Mouse (Mus musculus) ES-E14 (cell line): ENCODE measurements around the gene Gpr18. TPM values are rescaled to one million over a fixed set of nuclear protein-coding genes. Genes with fewer than 3 reads are reported as not detected.

ENCODE experiments used
- DNase-seq: peaks from one replicate; pipeline ENCODE4 v3.0.0-alpha.2; 2013; ENCODE audit warnings: low read depth, low spot score
- H3K27ac ChIP-seq: 2 replicates; pipeline ENCODE4 v1.5.1; 2012; ENCODE audit warnings: low read depth, mild to moderate bottlenecking, low read length, moderate library complexity, mixed read lengths; ENCODE audit not compliant: poor library complexity, insufficient read depth, severe bottlenecking
- H3K36me3 ChIP-seq: 2 replicates; pipeline ENCODE4 v1.6.1; 2012; ENCODE audit warnings: mild to moderate bottlenecking, low read length, moderate library complexity, mixed read lengths; ENCODE audit not compliant: control insufficient read depth, poor library complexity, insufficient read depth, severe bottlenecking
- H3K4me1 ChIP-seq, 2 experiments: fragments of 150-350 bp in 1 of 2; sonication (generic) in 1 of 2; 2 replicates each; pipeline ENCODE4 v1.6.1; 2012; ENCODE audit warnings: low read length in 2 of 2, mild to moderate bottlenecking in 1 of 2, mixed read lengths in 1 of 2; ENCODE audit not compliant: control insufficient read depth in 2 of 2, insufficient read depth in 2 of 2, poor library complexity in 1 of 2
- H3K4me3 ChIP-seq, 2 experiments: fragments of 150-350 bp in 1 of 2; sonication (generic) in 1 of 2; 2 replicates each; pipeline ENCODE4 v1.5.1; 2012; ENCODE audit warnings: low read length in 2 of 2, low read depth in 1 of 2, mild to moderate bottlenecking in 1 of 2, mixed read lengths in 1 of 2; ENCODE audit not compliant: insufficient read depth in 1 of 2, poor library complexity in 1 of 2, severe bottlenecking in 1 of 2
- H3K9ac ChIP-seq: 2 replicates; pipeline ENCODE4 v1.6.1; 2012; ENCODE audit warnings: low read depth, mild to moderate bottlenecking, low read length, mixed read lengths; ENCODE audit not compliant: poor library complexity, insufficient read depth, severe bottlenecking
- H3K9me3 ChIP-seq: fragments of 150-350 bp; sonication (generic); 2 replicates; pipeline ENCODE4 v1.6.1; 2012; ENCODE audit warnings: low read depth, mild to moderate bottlenecking, low read length; ENCODE audit not compliant: control insufficient read depth, insufficient read depth
- CHD2 ChIP-seq: IDR thresholded peaks from 2 replicates; pipeline ENCODE4 v1.6.1; 2014; ENCODE audit warnings: mild to moderate bottlenecking, low read depth, low read length, inconsistent platforms
- HCFC1 ChIP-seq: IDR thresholded peaks from 2 replicates; pipeline ENCODE4 v1.6.1; 2012; ENCODE audit warnings: low read length, inconsistent platforms, borderline replicate concordance; ENCODE audit not compliant: insufficient read depth
- MAFK ChIP-seq: IDR thresholded peaks from 2 replicates; pipeline ENCODE4 v1.6.1; 2014; ENCODE audit warnings: mild to moderate bottlenecking, low read depth, low read length, inconsistent platforms; ENCODE audit not compliant: insufficient read depth
- ZC3H11A ChIP-seq: IDR thresholded peaks from 2 replicates; pipeline ENCODE4 v1.6.1; 2012; ENCODE audit warnings: low read depth, mild to moderate bottlenecking, inconsistent platforms, low read length, borderline replicate concordance
- ZNF384 ChIP-seq: IDR thresholded peaks from 2 replicates; pipeline ENCODE4 v1.6.1; 2012; ENCODE audit warnings: low read depth, low read length, inconsistent platforms
- in situ Hi-C, 2 experiments: fragments of 600-800 bp; cut with MboI; formaldehyde crosslinking; loops; one replicate each; pipeline ENCODE4 v1.15.1; 2025; ENCODE audit warnings: low sequenced_read_pairs in 2 of 2, inconsistent platforms in 1 of 2; ENCODE audit not compliant: unreplicated experiment in 2 of 2
- total RNA-seq: library from RNA; depleted of rRNA; stranded (reverse); fragments of 300-350 nt; gene quantifications from 2 replicates; pipeline ENCODE4 v1.2.3, GENCODE M21; 2012

The Gpr18 gene
- total RNA-seq, 1 experiment, result 0.49 TPM

- TF ChIP-seq CHD2 (no peak), ZNF384 (no peak), MAFK (no peak)
- no peak for DNase-seq
Observed at GRCm38 (mm10) chr14:121962128-121962890, 46.7 kb upstream of the Gpr18 start.

GRCm38 (mm10) chr14:121961496-121962127 is 46.0 kb upstream of the Gpr18 start:
- Histone ChIP-seq H3K9ac (no peak overlapping the region), H3K9me3 (no peaks in the 10 kb centered on the region), H3K4me1 (0 out of 4 replicates have a peak, but pooled peaks cover 0 to 2% of the 10 kb centered on the region in 2 experiments), H3K4me3 (no peak overlapping the region), H3K27ac (no peak overlapping the region), H3K36me3 (no peaks in the 10 kb centered on the region)
- TF ChIP-seq CHD2, result no peak
- no peak for TF ChIP-seq HCFC1
- no peak for TF ChIP-seq ZC3H11A
- no peak for TF ChIP-seq MAFK
- in situ Hi-C loops, result no loop called here
- DNase-seq, result no peak

More at GRCm38 (mm10) chr14:121962128-121962890, 46.7 kb upstream of the Gpr18 start:
- in situ Hi-C loops, result no loop called here
- no peak overlapping the region for H3K9ac ChIP-seq
- no peak overlapping the region for H3K4me3 ChIP-seq
- H3K9me3 ChIP-seq, result no peaks in the 10 kb centered on the region
- no peaks in the 10 kb centered on the region for H3K36me3 ChIP-seq
- H3K4me1 ChIP-seq, result 0 out of 4 replicates have a peak, but pooled peaks cover 0 to 2% of the 10 kb centered on the region in 2 experiments
- no peak overlapping the region for H3K27ac ChIP-seq

GRCm38 (mm10) chr14:121960997-121961396 is 45.4 kb upstream of the Gpr18 start:
- in situ Hi-C loops, result no loop called here
- TF ChIP-seq CHD2 (no peak), HCFC1 (no peak), ZC3H11A (no peak), ZNF384 (no peak), MAFK (no peak)

GRCm38 (mm10) chr14:121960531-121960930 is 45.0 kb upstream of the Gpr18 start:
- TF ChIP-seq HCFC1 (no peak), CHD2 (no peak), MAFK (no peak), ZC3H11A (no peak), ZNF384 (no peak)
- Histone ChIP-seq H3K4me3 (no peak overlapping the region), H3K4me1 (0 out of 4 replicates have a peak, but pooled peaks cover 0 to 2% of the 10 kb centered on the region in 2 experiments), H3K36me3 (no peaks in the 10 kb centered on the region), H3K27ac (no peak overlapping the region), H3K9ac (no peak overlapping the region), H3K9me3 (no peaks in the 10 kb centered on the region)
- no peak for DNase-seq
- in situ Hi-C loops, result no loop called here

More at GRCm38 (mm10) chr14:121960997-121961396, 45.4 kb upstream of the Gpr18 start:
- DNase-seq, result no peak
- H3K4me3 ChIP-seq, result no peak overlapping the region
- H3K4me1 ChIP-seq, result 0 out of 4 replicates have a peak, but pooled peaks cover 0 to 2% of the 10 kb centered on the region in 2 experiments
- H3K9ac ChIP-seq, result no peak overlapping the region
- H3K36me3 ChIP-seq, result no peaks in the 10 kb centered on the region
- no peaks in the 10 kb centered on the region for H3K9me3 ChIP-seq
- H3K27ac ChIP-seq, result no peak overlapping the region

GRCm38 (mm10) chr14:121960031-121960430 is 44.5 kb upstream of the Gpr18 start:
- Histone ChIP-seq H3K9ac (no peak overlapping the region), H3K4me3 (no peak overlapping the region), H3K9me3 (no peaks in the 10 kb centered on the region), H3K36me3 (no peaks in the 10 kb centered on the region), H3K27ac (no peak overlapping the region), H3K4me1 (0 out of 4 replicates have a peak, but pooled peaks cover 0 to 2% of the 10 kb centered on the region in 2 experiments)
- no peak for DNase-seq
- TF ChIP-seq ZC3H11A, result no peak
- no peak for TF ChIP-seq CHD2
- TF ChIP-seq ZNF384, result no peak
- no peak for TF ChIP-seq MAFK
- TF ChIP-seq HCFC1, result no peak
- in situ Hi-C loops, result no loop called here
